Mouse (Mus musculus) inflammation-experienced regulatory T-cells, adult 16 weeks (primary cell): ENCODE data around the gene C1rb. TPM values are rescaled to one million over a fixed set of nuclear protein-coding genes. Genes with fewer than 3 reads are reported as not detected.

Source experiments
- polyA plus RNA-seq: library from polyadenylated mRNA; unstranded; fragments of 100-300 nt; shearing (Covaris generic); gene quantifications from one replicate; pipeline ENCODE4 v1.2.1, GENCODE M21; 2017

C1rb gene
- polyA plus RNA-seq: not detected

DNA sequence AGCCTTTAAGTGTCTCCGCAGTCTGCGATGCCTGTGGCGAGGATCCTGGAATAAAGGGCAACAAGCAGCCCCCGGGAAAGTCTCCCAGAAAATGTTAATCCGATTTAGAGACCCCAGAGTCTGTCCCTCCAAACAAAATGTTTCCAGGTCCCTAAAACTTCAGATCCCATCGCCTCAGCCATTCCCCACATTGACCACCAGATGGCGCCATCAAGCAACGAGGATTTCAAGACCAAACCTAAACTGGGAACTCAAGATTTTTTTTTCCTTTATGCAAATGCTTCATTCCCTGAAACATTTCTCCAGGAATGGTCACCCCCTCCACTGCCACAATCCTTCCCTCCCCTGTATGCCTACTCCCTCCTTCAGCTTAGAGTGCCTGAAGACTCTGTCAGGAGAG, at the start of gene C1rb:
TSS of gene C1rb (plus strand) at position 269 of the 400 bp plus-strand sequence.

DNA sequence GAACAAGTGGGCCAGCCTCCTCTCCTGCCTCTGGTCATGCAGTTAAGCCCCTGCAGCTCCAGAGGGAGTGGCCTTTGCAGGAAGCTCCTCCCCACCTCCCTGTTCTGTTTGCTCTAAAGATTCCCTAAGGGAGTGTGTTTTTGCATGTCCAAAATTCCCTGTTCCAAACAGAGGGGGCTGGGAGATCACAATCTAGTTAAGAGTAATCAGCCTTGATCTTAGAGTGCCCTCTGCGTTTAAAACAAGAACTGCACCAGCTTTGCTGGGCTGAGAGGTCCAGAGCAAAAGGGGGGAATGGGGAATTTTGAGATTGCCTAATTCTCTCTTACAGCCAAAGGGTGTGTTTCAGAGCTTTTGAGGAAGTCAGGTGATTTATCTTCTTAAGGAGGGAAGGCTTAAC, 27.8 kb upstream of the C1rb start, which contains the start of gene C1s1:
TSS of gene C1s1 (minus strand) at position 76 of the 400 bp plus-strand sequence.

Other genes with a start within 250 kb of the C1rb start
- gene Pex5, start 155.2 kb upstream of the C1rb start, polyA plus RNA-seq: 43.7 TPM
- 0.28 TPM for gene Clstn3, start 105.5 kb upstream of the C1rb start, polyA plus RNA-seq
- gene C1rl, start 77.2 kb upstream of the C1rb start, polyA plus RNA-seq: not detected
- gene C1ra, start 57.9 kb upstream of the C1rb start, polyA plus RNA-seq: 0.45 TPM
- gene C1s1, start 27.9 kb upstream of the C1rb start, polyA plus RNA-seq: not detected
- gene C1s2, start 65.8 kb downstream of the C1rb start, polyA plus RNA-seq: not detected
- gene Lpcat3, start 92.7 kb downstream of the C1rb start, polyA plus RNA-seq: 56.7 TPM
- gene Emg1, start 141.9 kb downstream of the C1rb start, polyA plus RNA-seq: 306 TPM
- gene Phb2, start 142.0 kb downstream of the C1rb start, polyA plus RNA-seq: 205 TPM
- gene Ptpn6, start 168.4 kb downstream of the C1rb start, polyA plus RNA-seq: 376 TPM
- 525 TPM for gene Grcc10, start 171.1 kb downstream of the C1rb start, polyA plus RNA-seq
- gene Gm45234, start 185.7 kb downstream of the C1rb start, polyA plus RNA-seq: not detected
- 2.9 TPM for gene Atn1, start 186.2 kb downstream of the C1rb start, polyA plus RNA-seq
- 8.5 TPM for gene Eno2, start 199.4 kb downstream of the C1rb start, polyA plus RNA-seq
- 2.4 TPM for gene Lrrc23, start 209.4 kb downstream of the C1rb start, polyA plus RNA-seq
- gene Spsb2, start 238.4 kb downstream of the C1rb start, polyA plus RNA-seq: 8.8 TPM
- gene Tpi1, start 244.0 kb downstream of the C1rb start, polyA plus RNA-seq: 134 TPM